Mouse (Mus musculus) heart, postnatal 36 days (tissue): ENCODE data around the gene Miga1. TPM values are rescaled to one million over a fixed set of nuclear protein-coding genes. Genes with fewer than 3 reads are reported as not detected.

ENCODE experiments used
- DNase-seq, 2 experiments: peaks; one replicate each; pipeline ENCODE4 v3.0.0; 2021 to 2022
- intact Hi-C: fragments of 180-260 bp; cut with DNase I; formaldehyde crosslinking; loops from one replicate; pipeline ENCODE4 v1.15.1; 2025
- total RNA-seq, 2 experiments: library from RNA; stranded (reverse); gene quantifications; 2 replicates each; pipeline ENCODE4 v1.2.3; 2021

The Miga1 gene
- total RNA-seq, 2 experiments from 2014 or later = 9.3 to 11.3 TPM

DNA sequence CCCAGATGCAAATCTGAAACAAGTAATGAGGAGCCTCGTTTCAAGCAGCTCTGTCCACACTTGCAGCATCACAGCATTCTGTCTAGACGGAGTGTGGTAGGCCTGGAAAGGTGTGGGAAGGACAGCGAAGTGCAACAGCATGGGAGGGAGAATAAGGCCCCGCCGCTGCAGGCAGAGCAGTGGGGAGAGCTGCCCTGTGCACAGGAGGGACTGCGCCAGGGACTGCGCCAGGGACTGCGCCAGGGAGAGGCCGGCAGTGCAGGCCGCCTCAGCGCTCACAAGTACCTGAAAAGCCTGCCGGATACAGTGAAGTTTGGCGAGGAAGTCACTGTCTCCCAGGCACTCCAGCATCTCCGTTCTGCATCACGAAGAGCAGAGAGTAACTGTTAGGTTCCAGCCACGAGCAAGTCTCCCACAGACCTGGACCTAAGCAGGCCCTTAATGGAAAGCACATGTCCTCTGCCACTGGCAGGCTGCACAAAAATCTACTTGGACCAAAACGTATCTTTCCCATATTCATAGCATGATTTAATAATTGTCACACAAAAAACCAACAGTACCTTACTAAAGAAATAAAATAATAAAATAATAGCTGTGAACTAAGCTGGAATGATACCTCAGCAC is 49.9 kb downstream of the Miga1 start:
- no peak for DNase-seq
- intact Hi-C loops = no loop called here

GRCm38 (mm10) chr3:152288740-152289139 is 51.5 kb downstream of the Miga1 start:
- intact Hi-C loops = loop anchor here (1.0 kb wide), 1 partner anchor 14 kb away; no protein-coding TSS in a partner anchor
- DNase-seq = peak in 1 of 2 experiments; percentile 36

GRCm38 (mm10) chr3:152288276-152288675 is 51.9 kb downstream of the Miga1 start:
- no peak for DNase-seq
- intact Hi-C loops = no loop called here

- intact Hi-C loops = no loop called here
Observed at GRCm38 (mm10) chr3:152287810-152288209, 52.4 kb downstream of the Miga1 start.

DNA sequence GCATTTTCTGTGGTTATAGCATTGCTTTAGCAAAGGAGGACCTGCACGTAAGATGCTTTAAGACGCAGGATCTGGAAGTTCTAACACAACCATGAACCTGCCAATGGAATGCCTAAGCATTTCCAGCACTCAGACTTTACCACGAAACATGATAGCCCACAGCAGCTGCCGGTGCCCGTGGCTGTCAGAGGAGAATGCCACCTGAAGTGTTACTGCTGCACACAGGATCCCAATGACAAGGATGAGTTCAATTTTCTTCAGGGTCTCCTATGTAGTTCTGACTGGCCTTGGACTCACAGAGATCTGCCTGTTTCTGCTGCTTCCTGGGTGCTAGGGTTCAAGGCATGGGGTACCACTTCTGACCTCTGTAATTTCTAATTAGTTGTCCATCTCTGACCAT is 55.4 kb downstream of the Miga1 start:
- DNase-seq = no peak
- intact Hi-C loops = no loop called here

More at GRCm38 (mm10) chr3:152287810-152288209, 52.4 kb downstream of the Miga1 start:
- no peak for DNase-seq

DNA sequence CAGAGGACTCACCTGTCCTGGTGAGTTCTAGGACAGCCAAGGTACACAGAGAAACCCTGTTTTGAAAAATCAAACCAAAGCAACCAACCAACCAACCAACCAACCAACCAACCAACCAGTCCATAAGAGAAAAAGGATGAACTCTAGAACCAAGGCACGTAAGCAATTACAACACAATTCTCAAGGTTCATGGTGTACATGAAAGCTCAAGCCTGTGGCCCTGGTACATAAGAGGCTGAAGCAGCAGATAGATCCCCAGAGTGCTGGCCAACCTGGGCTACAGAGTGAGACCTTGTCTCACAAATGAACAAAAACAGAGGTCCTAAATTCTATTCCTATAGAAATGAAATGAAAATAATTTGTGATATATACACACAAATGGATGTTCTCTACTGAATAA is 55.9 kb downstream of the Miga1 start:
- no peak for DNase-seq
- intact Hi-C loops = no loop called here

- no peak for DNase-seq
- intact Hi-C loops = no loop called here
Observed at GRCm38 (mm10) chr3:152282126-152282525, 58.1 kb downstream of the Miga1 start.

DNA sequence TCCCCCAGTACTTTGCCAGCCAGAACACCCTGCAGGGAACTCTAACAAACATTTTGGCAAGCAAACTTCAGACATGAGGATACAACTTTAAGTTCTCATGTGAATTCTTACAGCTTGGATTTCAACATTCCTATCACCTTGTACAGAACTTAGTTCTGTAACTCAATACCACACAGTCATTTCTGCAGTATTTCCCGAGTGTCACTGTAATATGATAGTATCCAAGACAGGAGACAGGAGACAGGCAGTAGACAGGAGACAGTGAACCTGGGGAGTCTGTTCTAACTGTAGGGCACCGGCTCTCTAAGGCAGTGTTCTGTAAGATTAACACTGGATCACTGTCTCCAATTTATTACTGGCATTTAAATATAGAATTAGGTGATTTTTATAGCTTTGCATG is 61.8 kb downstream of the Miga1 start:
- DNase-seq = no peak
- intact Hi-C loops = no loop called here

DNA sequence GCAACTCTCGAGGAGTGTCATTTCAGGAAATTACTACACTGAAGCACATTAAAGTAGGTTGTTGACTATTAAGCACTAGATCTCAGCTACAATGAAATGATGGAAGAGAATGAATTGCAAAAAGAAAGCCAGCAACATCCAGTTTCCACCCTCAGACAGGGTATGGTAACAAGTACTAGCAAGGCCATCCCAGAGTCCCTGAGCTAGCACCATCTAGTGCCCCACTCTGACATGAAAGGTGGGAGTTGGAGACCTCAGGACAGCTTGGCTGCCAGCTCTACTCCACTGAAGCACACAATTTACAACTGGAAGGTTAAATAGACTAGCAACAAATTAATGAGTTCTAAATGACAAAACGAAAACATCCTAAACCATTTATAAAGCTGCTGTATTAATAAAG is 62.3 kb downstream of the Miga1 start:
- intact Hi-C loops = no loop called here
- no peak for DNase-seq

- intact Hi-C loops = no loop called here
- DNase-seq = no peak
Observed at GRCm38 (mm10) chr3:152276935-152277334, 63.3 kb downstream of the Miga1 start.

DNA sequence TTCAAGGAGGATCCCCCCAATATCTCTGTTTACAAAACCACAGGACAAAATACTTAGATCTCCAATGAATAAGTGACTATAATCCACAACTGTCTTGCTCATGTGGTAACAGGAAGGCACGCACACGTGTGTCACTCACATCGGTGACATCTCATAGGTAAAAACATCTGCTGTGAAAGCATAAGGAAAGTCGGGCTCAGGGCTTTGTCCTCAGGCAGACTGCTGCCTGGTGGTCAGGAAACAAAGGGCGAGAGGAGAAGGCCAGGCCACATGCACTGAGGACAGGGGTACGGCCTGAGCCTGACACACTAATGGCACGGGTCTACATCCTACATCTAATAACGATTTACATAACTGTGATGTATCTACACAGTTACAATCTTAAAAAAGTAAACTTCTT is 65.2 kb downstream of the Miga1 start:
- intact Hi-C loops = no loop called here
- no peak for DNase-seq

- no peak for DNase-seq
- intact Hi-C loops = no loop called here
Observed at GRCm38 (mm10) chr3:152272974-152273685, 67.1 kb downstream of the Miga1 start.

DNA sequence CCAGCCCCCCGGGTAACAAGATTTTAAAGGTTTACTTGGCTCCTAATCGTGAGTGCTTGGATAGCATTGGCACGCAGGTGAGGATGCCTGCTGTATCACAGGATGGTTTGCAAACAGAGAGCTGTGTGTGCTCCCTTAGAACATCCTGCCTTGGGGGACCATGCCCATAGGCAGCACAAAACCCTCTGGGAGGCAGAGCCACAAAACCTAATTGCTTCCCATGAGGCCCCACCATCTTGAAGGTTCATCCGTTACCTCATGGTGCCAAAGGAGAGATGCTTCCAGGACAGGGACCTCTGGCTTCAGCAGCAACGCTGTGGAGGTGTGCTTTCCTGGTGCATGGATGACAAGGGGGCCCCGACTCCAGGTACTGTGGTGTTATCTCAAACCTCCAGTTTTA is 68.3 kb downstream of the Miga1 start:
- DNase-seq = no peak
- intact Hi-C loops = no loop called here

DNA sequence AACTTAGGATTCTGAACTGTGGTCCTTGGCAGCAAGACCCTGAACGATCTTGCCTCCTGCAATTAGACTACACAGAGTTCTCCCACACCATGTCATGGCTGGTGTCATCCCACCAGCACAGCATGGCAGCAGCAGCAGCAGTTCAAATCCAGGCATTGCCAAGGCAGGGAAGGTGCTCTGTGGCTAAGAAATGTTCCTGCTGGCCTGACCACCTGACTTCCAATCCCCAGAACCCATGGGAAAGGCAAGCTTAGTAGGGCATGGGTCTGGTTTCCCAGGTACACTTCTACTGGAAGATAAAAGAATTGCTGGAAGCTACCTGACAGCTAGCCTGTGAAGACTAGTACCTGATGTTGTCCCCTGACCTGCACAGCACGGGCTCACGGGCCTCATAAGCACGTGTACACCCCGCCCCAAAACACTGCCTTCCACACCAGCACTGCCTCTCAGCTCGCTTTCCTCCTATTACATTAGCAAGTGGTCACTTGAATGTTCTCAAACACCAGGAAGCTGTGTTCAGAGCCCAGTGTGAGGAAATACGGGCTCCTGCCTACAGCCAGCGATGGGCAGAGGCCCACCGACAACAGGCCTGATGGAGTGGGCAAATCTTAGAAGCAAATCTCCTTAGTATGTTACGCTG is 69.0 kb downstream of the Miga1 start:
- intact Hi-C loops = no loop called here
- DNase-seq = no peak

DNA sequence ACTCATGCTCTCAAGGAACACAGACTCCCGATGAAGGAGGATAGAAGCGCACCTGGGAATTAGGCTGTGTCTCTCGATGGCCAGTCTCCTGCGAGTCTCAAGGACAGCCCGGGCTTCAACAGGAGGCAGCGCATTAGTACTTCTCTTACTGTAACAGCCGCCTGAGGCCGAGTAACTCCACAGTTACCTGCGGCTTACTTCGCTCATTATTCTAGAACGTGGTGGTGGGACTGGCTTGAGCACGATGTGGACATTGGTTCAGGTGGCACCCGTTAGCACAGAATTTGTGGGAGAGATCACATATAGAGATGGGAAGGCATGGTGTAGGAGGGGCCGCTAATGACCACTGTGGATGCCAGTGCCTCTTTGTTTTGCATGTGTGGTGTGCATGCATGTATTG is 72.1 kb downstream of the Miga1 start:
- intact Hi-C loops = no loop called here
- DNase-seq = no peak

DNA sequence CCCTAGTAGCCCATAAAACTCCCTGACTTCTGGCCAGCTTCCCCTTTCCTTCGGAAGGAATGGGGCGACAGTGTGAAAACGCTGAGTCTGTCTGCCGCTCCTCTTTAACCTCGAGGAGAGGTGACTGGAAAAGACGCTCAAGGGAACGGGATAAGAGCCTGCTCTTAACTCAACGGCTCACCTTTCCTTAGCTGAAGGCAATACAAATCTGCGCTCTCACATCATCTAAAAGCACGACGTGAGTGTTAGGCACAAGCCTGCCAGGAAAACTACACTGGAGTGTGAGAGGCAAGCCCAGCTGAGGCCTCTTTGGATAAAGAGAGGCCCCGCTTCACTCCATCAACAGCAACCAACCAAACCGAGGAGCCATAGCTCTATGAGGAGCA is 74.2 kb downstream of the Miga1 start, which contains the start of gene Nexn:
Nexn (minus strand) TSS at position 315 of the 386 bp plus-strand sequence.
- DNase-seq = no peak
- intact Hi-C loops = no loop called here

DNA sequence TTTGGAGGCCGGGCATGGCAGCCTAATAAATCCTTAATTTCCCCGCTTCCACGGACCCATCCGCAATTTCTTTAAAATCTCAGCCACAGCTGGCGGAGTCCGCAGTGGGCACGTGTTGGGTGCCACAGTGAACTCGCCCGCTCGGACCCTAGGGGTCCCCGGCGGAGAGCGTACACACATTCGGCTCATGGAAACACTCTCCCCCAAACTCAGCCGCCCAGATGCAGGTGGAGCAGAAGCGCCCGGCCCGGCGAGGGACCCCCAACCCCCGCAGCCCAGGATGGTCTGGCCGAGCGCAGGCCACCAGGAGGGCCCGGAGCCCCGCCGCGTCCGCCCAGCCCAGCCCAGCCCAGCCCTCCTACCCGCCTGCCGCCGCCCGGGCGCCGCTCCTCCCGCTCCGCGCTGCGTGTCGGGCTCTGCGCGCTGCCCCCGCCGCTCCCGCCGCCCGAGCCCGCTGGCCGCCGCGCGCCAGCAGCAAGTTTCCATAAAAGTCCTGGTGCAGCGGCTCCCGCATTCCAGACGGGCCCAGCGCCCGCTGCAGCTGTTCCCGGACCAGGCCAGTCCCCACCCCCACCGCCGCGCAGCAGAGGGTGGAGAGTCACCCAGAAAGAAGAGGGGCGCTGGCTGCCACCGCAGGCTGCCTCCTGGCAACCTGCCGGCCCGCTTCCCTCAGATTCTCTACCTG is 74.7 kb downstream of the Miga1 start:
- intact Hi-C loops = no loop called here
- peak; percentile 78 to 85 for DNase-seq

- intact Hi-C loops = loop anchor here (1.0 kb wide), 1 partner anchor 39 kb away; no protein-coding TSS in a partner anchor
- peak in 1 of 2 experiments; percentile 33 for DNase-seq
Observed at GRCm38 (mm10) chr3:152264830-152265229, 75.4 kb downstream of the Miga1 start.

- intact Hi-C loops = loop anchor here (1.0 kb wide), 1 partner anchor 40 kb away; no protein-coding TSS in a partner anchor
- DNase-seq = no peak
Observed at GRCm38 (mm10) chr3:152264374-152264773, 75.8 kb downstream of the Miga1 start.

GRCm38 (mm10) chr3:152261948-152262347 is 78.3 kb downstream of the Miga1 start:
- intact Hi-C loops = no loop called here
- DNase-seq = peak; percentile 45 to 51

- intact Hi-C loops = no loop called here
Observed at GRCm38 (mm10) chr3:152261436-152261835, 78.8 kb downstream of the Miga1 start.

More at GRCm38 (mm10) chr3:152261436-152261835, 78.8 kb downstream of the Miga1 start:
- DNase-seq = no peak
